Mouse (Mus musculus) heart, embryonic 16.5 days (tissue): Measurements from ENCODE around the gene Serac1. TPM values are rescaled to one million over a fixed set of nuclear protein-coding genes. Genes with fewer than 3 reads are reported as not detected.

Source experiments
- ATAC-seq: fragments of 200-750 bp; cut with Nextera tagmentation; replicated peaks from 2 replicates; pipeline ENCODE4 v1.8.0; 2017; ENCODE audit warnings: moderate number of reproducible peaks; ENCODE audit not compliant: insufficient read depth, low FRiP score; ENCODE audit errors: extremely low read depth
- H3K27ac ChIP-seq: fragments of 300-500 bp; sonication (generic); 2 replicates; pipeline ENCODE4 v1.5.1; 2014; ENCODE audit warnings: mild to moderate bottlenecking, low read length, control low read depth, moderate library complexity
- H3K27me3 ChIP-seq: fragments of 300-500 bp; sonication (generic); 2 replicates; pipeline ENCODE4 v1.6.1; 2014; ENCODE audit warnings: low read length, mixed read lengths; ENCODE audit not compliant: control insufficient read depth, insufficient read depth
- H3K36me3 ChIP-seq: fragments of 300-500 bp; sonication (generic); 2 replicates; pipeline ENCODE4 v1.6.1; 2014; ENCODE audit not compliant: control insufficient read depth, insufficient read depth
- H3K4me1 ChIP-seq: fragments of 300-500 bp; sonication (generic); 2 replicates; pipeline ENCODE4 v1.6.1; 2014; ENCODE audit warnings: low read length, mixed read lengths; ENCODE audit not compliant: control insufficient read depth, insufficient read depth
- H3K4me2 ChIP-seq: fragments of 300-500 bp; sonication (generic); 2 replicates; pipeline ENCODE4 v1.6.1; 2014; ENCODE audit warnings: low read depth, mild to moderate bottlenecking, control low read depth, low read length
- H3K4me3 ChIP-seq: fragments of 300-500 bp; sonication (generic); 2 replicates; pipeline ENCODE4 v1.5.1; 2014; ENCODE audit warnings: mild to moderate bottlenecking, control low read depth, low read length
- H3K9ac ChIP-seq: fragments of 300-500 bp; sonication (generic); 2 replicates; pipeline ENCODE4 v1.6.1; 2014; ENCODE audit warnings: low read length, control low read depth
- H3K9me3 ChIP-seq: fragments of 300-500 bp; sonication (generic); replicated peaks from 2 replicates; pipeline ENCODE4 v1.6.1; 2016; ENCODE audit warnings: low read length; ENCODE audit not compliant: control insufficient read depth
- WGBS: fragments of 180-500 bp; shearing (Covaris S2); extraction: QIAGEN DNeasy Blood & Tissue Kit; methylation state at CpG from one replicate; pipeline ENCODE4 v1.1.7; 2014; 5-methylcytosine and 5-hydroxymethylcytosine counted together
- polyA plus RNA-seq: library from polyadenylated mRNA; unstranded; fragments of >200 nt; fragmentation: Nextera tagmentation; extraction: Ambion mirVana; gene quantifications from 2 replicates; pipeline ENCODE4 v1.2.1, GENCODE M21; 2015

The Serac1 gene
- polyA plus RNA-seq, 1 experiment from 2014 or later, result 5.3 TPM

GRCm38 (mm10) chr17:6110956-6111355, 31.4 kb upstream of the Serac1 start:
- no peak overlapping the region for H3K27ac ChIP-seq
- H3K4me2 ChIP-seq, result no peak overlapping the region
- H3K9ac ChIP-seq, result no peak overlapping the region
- H3K4me3 ChIP-seq, result no peak overlapping the region
- no peaks in the 10 kb centered on the region for H3K36me3 ChIP-seq
- 71% methylated on average over 3 of the region's 3 CpGs for WGBS
- no peaks in the 10 kb centered on the region for H3K9me3 ChIP-seq
- ATAC-seq, result no peak
- H3K4me1 ChIP-seq, result peaks cover 15% of the 10 kb centered on the region
- no peaks in the 10 kb centered on the region for H3K27me3 ChIP-seq

DNA sequence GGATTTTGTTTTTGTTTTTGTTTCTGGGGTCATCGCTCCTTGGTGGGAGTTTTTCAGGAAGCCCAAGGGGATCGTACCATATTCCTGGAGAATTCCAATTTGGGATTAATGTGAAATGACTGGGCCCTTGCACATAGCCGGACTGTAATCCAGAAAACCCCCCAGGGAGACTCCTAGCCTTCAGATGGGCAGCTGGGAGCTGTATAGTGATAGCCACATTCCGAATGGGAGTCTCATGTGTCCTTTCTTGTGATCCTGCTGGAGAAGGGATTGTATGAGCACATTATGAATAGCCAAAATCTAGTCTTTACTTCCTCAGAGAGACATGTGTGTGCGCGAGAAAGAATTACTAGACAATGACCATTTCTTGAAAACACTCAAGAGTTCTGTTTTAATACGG, 28.6 kb upstream of the Serac1 start:
- Histone ChIP-seq H3K9me3 (no peaks in the 10 kb centered on the region), H3K27ac (no peak overlapping the region), H3K9ac (peak overlapping the region; percentile 89), H3K4me1 (peaks cover 16% of the 10 kb centered on the region), H3K27me3 (0 out of 2 replicates have a peak, but pooled peaks cover 2% of the 10 kb centered on the region), H3K4me3 (peak overlapping the region; percentile 72), H3K4me2 (peak overlapping the region; percentile 84), H3K36me3 (no peaks in the 10 kb centered on the region)
- no peak for ATAC-seq
- WGBS, result 51% methylated on average over 7 of the region's 7 CpGs

DNA sequence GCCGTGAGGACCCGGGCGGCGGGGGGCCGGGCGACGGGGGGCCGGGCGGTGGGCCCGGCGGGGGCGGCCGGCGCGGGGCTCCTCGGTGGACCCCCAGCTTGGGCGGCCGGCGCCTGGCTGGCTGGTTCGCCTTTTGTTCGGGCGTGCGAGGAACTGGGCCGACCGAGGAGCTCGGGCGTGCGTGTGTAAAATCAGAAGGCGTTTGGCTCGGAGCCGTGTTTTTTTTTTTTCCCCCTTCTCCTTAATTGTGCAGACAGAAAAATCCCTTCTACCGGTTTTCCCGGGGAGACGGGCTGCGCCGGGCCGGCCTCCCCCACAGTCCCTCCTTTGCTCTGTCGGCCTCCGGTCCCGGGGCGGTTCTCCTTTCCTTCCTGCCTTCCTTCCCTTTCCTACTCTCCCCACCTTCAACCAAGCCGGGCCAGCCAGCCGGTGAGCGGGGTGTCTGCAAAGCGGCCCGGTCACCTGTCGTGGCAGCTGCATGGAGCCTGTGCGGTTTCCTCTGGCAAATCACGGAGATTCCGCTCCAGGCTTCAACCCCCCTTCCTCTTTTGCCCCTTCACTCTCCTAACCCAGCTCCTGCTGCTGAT, 27.6 kb upstream of the Serac1 start:
- peak overlapping the region; percentile 84 for H3K4me2 ChIP-seq
- WGBS, result under 1% methylated on average over 41 of the region's 50 CpGs
- 0 out of 2 replicates have a peak, but pooled peaks cover 2% of the 10 kb centered on the region for H3K27me3 ChIP-seq
- H3K27ac ChIP-seq, result peak overlapping the region; percentile 88
- no peak; the same call in 1 of the 2 replicates for ATAC-seq
- no peaks in the 10 kb centered on the region for H3K9me3 ChIP-seq
- H3K9ac ChIP-seq, result peak overlapping the region; percentile 89
- H3K36me3 ChIP-seq, result no peaks in the 10 kb centered on the region
- H3K4me3 ChIP-seq, result peak overlapping the region; percentile 72
- H3K4me1 ChIP-seq, result peaks cover 16% of the 10 kb centered on the region

GRCm38 (mm10) chr17:6106361-6107014, 26.9 kb upstream of the Serac1 start, which contains the start of gene Tulp4:
Gene Tulp4 (plus strand): TSS chr17:6106437.
- Histone ChIP-seq H3K4me2 (peak within 1 kb of the TSS; percentile 84), H3K36me3 (no peaks in the 10 kb centered on the region)
- WGBS, result under 1% methylated on average over 43 of the region's 76 CpGs

GRCm38 (mm10) chr17:6103566-6103965, 24.0 kb upstream of the Serac1 start:
- WGBS, result 79% methylated on average over 6 of the region's 6 CpGs

More at GRCm38 (mm10) chr17:6106361-6107014, 26.9 kb upstream of the Serac1 start, which contains the start of gene Tulp4:
- Histone ChIP-seq H3K4me1 (peaks cover 16% of the 10 kb centered on the region), H3K27ac (peak within 1 kb of the TSS; percentile 88), H3K27me3 (0 out of 2 replicates have a peak, but pooled peaks cover 2% of the 10 kb centered on the region), H3K9me3 (no peaks in the 10 kb centered on the region), H3K9ac (peak within 1 kb of the TSS; percentile 89), H3K4me3 (peak within 1 kb of the TSS; percentile 72)
- peak; percentile 96 for ATAC-seq

GRCm38 (mm10) chr17:6102287-6102686, 22.7 kb upstream of the Serac1 start:
- WGBS, result 76% methylated on average over 3 of the region's 3 CpGs
- Histone ChIP-seq H3K9ac (no peak overlapping the region), H3K4me1 (peaks cover 2% of the 10 kb centered on the region; the same call in 1 of the 2 replicates), H3K9me3 (no peaks in the 10 kb centered on the region), H3K4me3 (no peak overlapping the region), H3K4me2 (no peak overlapping the region), H3K27me3 (0 out of 2 replicates have a peak, but pooled peaks cover 2% of the 10 kb centered on the region), H3K36me3 (no peaks in the 10 kb centered on the region), H3K27ac (no peak overlapping the region)
- no peak for ATAC-seq

More at GRCm38 (mm10) chr17:6103566-6103965, 24.0 kb upstream of the Serac1 start:
- no peaks in the 10 kb centered on the region for H3K36me3 ChIP-seq
- H3K4me2 ChIP-seq, result no peak overlapping the region
- H3K4me1 ChIP-seq, result peaks cover 14% of the 10 kb centered on the region
- H3K9ac ChIP-seq, result no peak overlapping the region
- H3K27ac ChIP-seq, result no peak overlapping the region
- H3K4me3 ChIP-seq, result no peak overlapping the region
- ATAC-seq, result no peak
- 0 out of 2 replicates have a peak, but pooled peaks cover 2% of the 10 kb centered on the region for H3K27me3 ChIP-seq
- no peaks in the 10 kb centered on the region for H3K9me3 ChIP-seq

- H3K4me3 ChIP-seq, result no peak overlapping the region
- H3K4me2 ChIP-seq, result no peak overlapping the region
- no peaks in the 10 kb centered on the region for H3K27me3 ChIP-seq
- 18% methylated on average over 4 of the region's 4 CpGs for WGBS
- no peaks in the 10 kb centered on the region for H3K9me3 ChIP-seq
- H3K27ac ChIP-seq, result no peak overlapping the region
- H3K4me1 ChIP-seq, result no peaks in the 10 kb centered on the region
- ATAC-seq, result no peak
- H3K36me3 ChIP-seq, result no peaks in the 10 kb centered on the region
- no peak overlapping the region for H3K9ac ChIP-seq
Measured at GRCm38 (mm10) chr17:6097884-6098283, 18.3 kb upstream of the Serac1 start.

- Histone ChIP-seq H3K36me3 (no peaks in the 10 kb centered on the region), H3K4me3 (no peak overlapping the region), H3K4me2 (no peak overlapping the region), H3K27ac (no peak overlapping the region), H3K9ac (no peak overlapping the region), H3K27me3 (no peaks in the 10 kb centered on the region), H3K9me3 (no peaks in the 10 kb centered on the region), H3K4me1 (no peaks in the 10 kb centered on the region)
- no peak for ATAC-seq
Measured at GRCm38 (mm10) chr17:6095579-6095978, 16.0 kb upstream of the Serac1 start.

DNA sequence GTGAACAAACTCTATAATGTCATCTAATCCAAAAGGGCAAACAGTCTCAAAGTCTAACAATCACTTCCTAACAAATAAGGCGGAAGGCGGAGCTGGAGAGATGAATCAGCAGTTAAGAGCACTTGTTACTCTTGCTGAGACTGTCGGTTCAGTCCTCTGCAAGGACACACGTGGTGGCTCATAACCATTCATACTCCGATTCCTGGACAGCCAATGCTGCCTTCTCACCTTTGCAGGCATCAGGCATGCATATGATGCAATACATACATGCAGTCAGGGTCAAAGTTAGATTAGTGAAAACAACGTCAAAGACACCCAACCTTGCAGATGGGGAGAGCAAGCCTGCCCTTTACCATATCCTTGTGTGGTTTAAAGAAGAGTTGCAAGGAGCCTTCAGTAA, 12.1 kb upstream of the Serac1 start:
- H3K9me3 ChIP-seq, result no peaks in the 10 kb centered on the region
- H3K27me3 ChIP-seq, result no peaks in the 10 kb centered on the region
- no peak overlapping the region for H3K27ac ChIP-seq
- 85% methylated on average over 6 of the region's 6 CpGs for WGBS
- H3K4me2 ChIP-seq, result no peak overlapping the region
- H3K4me1 ChIP-seq, result no peaks in the 10 kb centered on the region
- no peak overlapping the region for H3K4me3 ChIP-seq
- H3K9ac ChIP-seq, result no peak overlapping the region
- ATAC-seq, result no peak
- peaks cover 3% of the 10 kb centered on the region; the same call in 1 of the 2 replicates for H3K36me3 ChIP-seq
